Mouse (Mus musculus): Measurements from ENCODE around the gene Rcan2.
A peak's percentile ranks its signal among the peaks of the same experiment; 100 is the strongest.

The Rcan2 gene

DNA sequence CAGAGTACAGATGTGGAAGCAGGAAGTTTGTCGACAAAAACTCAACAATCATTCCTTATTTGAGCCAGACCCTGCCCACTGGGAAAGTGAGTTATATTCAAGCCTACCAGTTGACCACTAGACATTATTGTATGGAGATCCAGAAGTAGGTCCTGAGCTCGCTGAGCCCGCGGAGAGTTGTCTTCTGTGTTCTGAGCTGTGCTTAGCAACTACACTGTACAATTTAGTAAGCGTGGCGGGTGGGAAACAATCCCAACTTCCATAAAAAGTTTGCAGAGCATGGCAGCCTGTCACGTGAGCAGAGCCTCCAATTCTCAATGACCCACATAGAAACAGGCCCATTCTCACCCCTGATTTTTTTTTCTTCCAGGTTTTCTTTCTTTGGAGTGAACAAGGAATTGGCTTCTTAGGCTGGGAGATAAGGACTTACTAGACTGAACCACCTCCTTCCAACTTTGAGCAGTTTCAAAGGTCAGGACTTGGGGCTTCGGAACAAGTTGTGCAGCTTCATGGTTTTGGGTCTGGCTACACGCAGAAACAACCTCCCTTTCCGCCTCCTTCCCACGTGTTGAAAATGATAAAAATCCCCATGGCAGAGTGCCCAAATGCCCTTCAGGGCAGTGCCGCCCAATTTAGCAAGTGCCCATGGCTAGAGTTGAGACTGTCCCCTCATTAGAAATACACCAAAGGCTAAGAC, 276.1 kb downstream of the Rcan2 start:
- no peak for DNase-seq (ENCODE audit: low spot score)

DNA sequence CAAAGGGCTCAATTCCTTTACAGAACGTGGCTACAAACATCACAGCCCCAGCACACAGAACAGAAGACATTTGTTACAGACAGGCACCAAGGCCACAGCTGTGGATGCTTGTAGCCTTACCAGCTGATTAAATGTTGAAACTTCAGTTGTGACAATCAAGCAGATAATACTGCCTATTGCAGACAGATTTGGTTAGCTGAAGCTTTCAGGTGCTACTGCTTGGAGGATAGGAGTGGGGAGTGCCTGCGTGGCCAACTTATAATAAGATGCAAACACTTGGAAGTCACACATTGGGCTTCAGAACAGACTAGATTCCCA, 276.7 kb downstream of the Rcan2 start:
- no peak for DNase-seq (ENCODE audit: low spot score)

DNA sequence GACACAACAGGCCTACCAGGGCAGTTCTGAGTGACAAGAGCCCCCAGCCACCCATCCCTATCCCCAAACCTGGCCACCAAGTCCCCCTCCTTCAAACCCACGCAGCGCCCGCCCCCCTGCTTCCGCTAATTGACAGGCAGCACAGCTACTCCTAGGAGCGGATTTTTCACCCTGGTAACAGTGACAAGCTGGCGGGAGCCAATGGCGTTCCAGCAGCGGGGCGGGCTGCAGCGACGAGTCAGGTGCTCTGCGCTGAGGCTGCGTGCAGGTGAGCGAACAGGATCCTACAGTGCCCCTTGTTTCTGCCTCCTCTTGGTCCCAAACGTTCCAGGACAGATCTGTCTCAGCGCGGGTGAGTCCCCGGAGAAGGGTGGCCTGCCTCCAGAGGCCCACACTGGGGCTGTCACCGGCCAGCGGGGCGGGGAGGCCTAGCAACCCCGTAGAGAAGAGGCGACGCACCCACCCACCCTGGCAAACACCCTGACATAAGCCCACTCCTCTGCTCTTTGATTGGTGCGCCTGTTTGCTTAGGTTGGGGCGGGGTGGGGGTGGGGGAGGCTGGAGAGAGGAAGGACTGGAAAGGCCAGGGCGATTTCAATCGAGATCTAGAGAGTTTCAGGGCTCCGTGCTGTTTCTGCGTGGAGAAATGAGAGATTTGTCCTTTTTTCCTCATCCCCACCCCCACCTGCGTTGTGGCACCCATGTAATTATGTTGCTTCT, 277.6 kb downstream of the Rcan2 start, which contains the start of gene Enpp5:
Gene Enpp5 (plus strand): TSS at position 183 of the 720 bp plus-strand sequence.
- peak; percentile 69 for DNase-seq (ENCODE audit: low spot score)

DNA sequence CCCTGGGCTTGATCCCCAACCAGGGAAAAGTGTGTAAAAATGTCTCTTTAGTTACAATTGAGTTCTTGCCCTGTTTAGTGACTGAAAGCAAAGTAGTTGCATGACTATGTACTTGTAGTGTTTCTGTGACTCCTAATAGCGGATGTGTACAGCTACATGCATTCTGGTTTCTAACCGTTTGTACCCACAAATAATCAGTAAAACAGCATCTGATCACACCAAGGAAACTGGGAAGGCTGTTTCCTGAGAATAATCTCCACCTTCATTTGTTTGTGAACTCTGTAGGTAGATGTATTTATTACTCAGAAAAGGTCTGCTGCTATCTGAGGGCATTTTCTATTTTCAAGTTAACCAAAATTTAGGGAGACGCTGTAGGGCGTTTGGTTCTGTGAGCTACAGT, 282.0 kb downstream of the Rcan2 start:
- no peak for DNase-seq (ENCODE audit: low spot score)

DNA sequence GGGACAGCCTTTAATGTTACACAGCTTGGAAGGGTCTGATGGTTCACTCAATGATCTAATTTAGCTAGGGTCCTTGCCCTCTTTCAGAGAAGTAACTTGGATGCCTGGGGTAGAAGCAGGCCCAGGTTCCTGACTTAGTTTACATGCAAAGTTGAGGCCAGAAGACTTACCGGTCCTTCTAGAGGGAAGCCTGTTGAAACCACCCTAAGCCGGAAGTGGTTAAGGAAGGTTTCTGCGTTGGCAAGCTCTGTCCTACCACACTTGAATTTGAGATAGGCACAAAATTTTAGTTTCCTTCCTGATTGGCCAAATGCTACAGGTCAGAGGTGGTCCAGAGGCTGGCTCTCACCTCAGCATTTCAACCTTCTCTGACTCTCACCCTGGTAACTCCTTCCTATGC, 287.1 kb downstream of the Rcan2 start:
- no peak for DNase-seq (ENCODE audit: low spot score)

Data from ovary, postnatal 14 days (tissue).